Mouse (Mus musculus) kidney, postnatal 0 days (tissue): ENCODE measurements around the gene Psmd7. TPM values are rescaled to one million over a fixed set of nuclear protein-coding genes. Genes with fewer than 3 reads are reported as not detected.

Experiments
- ATAC-seq: fragments of 200-750 bp; cut with Nextera tagmentation; replicated peaks from 2 replicates; pipeline ENCODE4 v1.8.0; 2017; ENCODE audit warnings: low read depth, moderate number of reproducible peaks, moderate TSS enrichment, moderate library complexity; ENCODE audit not compliant: low FRiP score
- DNase-seq: peaks from one replicate; pipeline ENCODE4 v3.0.0-alpha.2; 2016; ENCODE audit warnings: low spot score
- H3K27ac ChIP-seq: fragments of 300-500 bp; sonication (generic); 2 replicates; pipeline ENCODE4 v1.5.1; 2014; ENCODE audit warnings: mild to moderate bottlenecking
- H3K27me3 ChIP-seq: fragments of 300-500 bp; sonication (generic); 2 replicates; pipeline ENCODE4 v1.6.1; 2014; ENCODE audit warnings: low read length, mixed read lengths; ENCODE audit not compliant: insufficient read depth
- H3K36me3 ChIP-seq: fragments of 300-500 bp; sonication (generic); 2 replicates; pipeline ENCODE4 v1.6.1; 2014; ENCODE audit warnings: low read length, mixed read lengths; ENCODE audit not compliant: insufficient read depth
- H3K4me1 ChIP-seq: fragments of 300-500 bp; sonication (generic); replicated peaks from 2 replicates; pipeline ENCODE4 v1.6.1; 2014; ENCODE audit warnings: antibody characterized with exemption, low read length, mixed read lengths; ENCODE audit not compliant: insufficient read depth
- H3K4me2 ChIP-seq: fragments of 300-500 bp; sonication (generic); 2 replicates; pipeline ENCODE4 v1.6.1; 2014; ENCODE audit warnings: mild to moderate bottlenecking, low read length, moderate library complexity, mixed read lengths
- H3K4me3 ChIP-seq: fragments of 300-500 bp; sonication (generic); replicated peaks from 2 replicates; pipeline ENCODE4 v1.5.1; 2014; ENCODE audit warnings: low read depth, low read length
- H3K9ac ChIP-seq: fragments of 300-500 bp; sonication (generic); 2 replicates; pipeline ENCODE4 v1.6.1; 2014; ENCODE audit warnings: low read depth, low read length
- H3K9me3 ChIP-seq: fragments of 300-500 bp; sonication (generic); replicated peaks from 2 replicates; pipeline ENCODE4 v1.6.1; 2016; ENCODE audit warnings: low read length, inconsistent platforms, mixed read lengths
- CTCF ChIP-seq: IDR thresholded peaks from 2 replicates; pipeline ENCODE4 v1.5.1; 2016; ENCODE audit warnings: antibody characterized with exemption, low read depth, mild to moderate bottlenecking, moderate library complexity
- WGBS: fragments of 180-500 bp; shearing (Covaris S2); extraction: QIAGEN DNeasy Blood & Tissue Kit; methylation state at CpG from one replicate; pipeline ENCODE4 v1.1.7; 2014; 5-methylcytosine and 5-hydroxymethylcytosine counted together
- polyA plus RNA-seq: library from polyadenylated mRNA; unstranded; fragments of >200 nt; fragmentation: Nextera tagmentation; extraction: Ambion mirVana; gene quantifications from 2 replicates; pipeline ENCODE4 v1.2.1, GENCODE M21; 2015

The Psmd7 gene
- polyA plus RNA-seq, 1 experiment from 2014 or later: 191 TPM

GRCm38 (mm10) chr8:107572497-107572896 is 15.8 kb downstream of the Psmd7 start:
- TF ChIP-seq CTCF: peak; percentile 80
- Histone ChIP-seq H3K4me3 (no peak overlapping the region), H3K27ac (no peak overlapping the region), H3K9me3 (no peaks in the 10 kb centered on the region), H3K4me2 (no peak overlapping the region), H3K4me1 (no peaks in the 10 kb centered on the region), H3K9ac (no peak overlapping the region), H3K36me3 (no peaks in the 10 kb centered on the region), H3K27me3 (no peaks in the 10 kb centered on the region)
- ATAC-seq (peak; percentile 41; the same call in 1 of the 2 replicates), DNase-seq (peak; percentile 68)
- 56% methylated on average over 4 of the region's 4 CpGs for WGBS

GRCm38 (mm10) chr8:107571486-107572135 is 16.7 kb downstream of the Psmd7 start:
- Histone ChIP-seq H3K9ac (no peak overlapping the region), H3K27ac (peak overlapping the region; percentile 28; the same call in 1 of the 2 replicates), H3K27me3 (no peaks in the 10 kb centered on the region), H3K4me2 (no peak overlapping the region), H3K36me3 (no peaks in the 10 kb centered on the region), H3K9me3 (no peaks in the 10 kb centered on the region), H3K4me3 (no peak overlapping the region), H3K4me1 (no peaks in the 10 kb centered on the region)
- DNase-seq (peak; percentile 30), ATAC-seq (peak; percentile 22; the same call in 1 of the 2 replicates)
- TF ChIP-seq CTCF: no peak
- WGBS: 46% methylated on average over 7 of the region's 7 CpGs

- H3K9me3 ChIP-seq: no peaks in the 10 kb centered on the region
- WGBS: 68% methylated on average over 2 of the region's 2 CpGs
Measured at GRCm38 (mm10) chr8:107571046-107571445, 17.2 kb downstream of the Psmd7 start.

GRCm38 (mm10) chr8:107562164-107562563 is 26.1 kb downstream of the Psmd7 start:
- Histone ChIP-seq H3K27ac (no peak overlapping the region), H3K9ac (no peak overlapping the region), H3K4me3 (no peak overlapping the region), H3K4me2 (no peak overlapping the region), H3K36me3 (no peaks in the 10 kb centered on the region), H3K4me1 (peaks cover 6% of the 10 kb centered on the region; the same call in 1 of the 2 replicates), H3K9me3 (no peaks in the 10 kb centered on the region), H3K27me3 (no peaks in the 10 kb centered on the region)
- ATAC-seq (no peak), DNase-seq (no peak)
- WGBS: 54% methylated on average over 9 of the region's 9 CpGs
- no peak for TF ChIP-seq CTCF

More at GRCm38 (mm10) chr8:107571046-107571445, 17.2 kb downstream of the Psmd7 start:
- Histone ChIP-seq H3K4me3 (no peak overlapping the region), H3K27me3 (no peaks in the 10 kb centered on the region), H3K27ac (no peak overlapping the region), H3K4me2 (no peak overlapping the region), H3K9ac (no peak overlapping the region), H3K36me3 (no peaks in the 10 kb centered on the region), H3K4me1 (no peaks in the 10 kb centered on the region)
- TF ChIP-seq CTCF: no peak
- ATAC-seq (no peak; the same call in 1 of the 2 replicates), DNase-seq (no peak)

- DNase-seq: peak; percentile 59
- no peak for TF ChIP-seq CTCF
- Histone ChIP-seq H3K4me2 (peak overlapping the region; percentile 14), H3K27ac (no peak overlapping the region), H3K4me3 (no peak overlapping the region), H3K9me3 (no peaks in the 10 kb centered on the region), H3K36me3 (no peaks in the 10 kb centered on the region), H3K4me1 (peaks cover 6% of the 10 kb centered on the region; the same call in 1 of the 2 replicates), H3K9ac (no peak overlapping the region), H3K27me3 (no peaks in the 10 kb centered on the region)
- ATAC-seq: no peak
- 25% methylated on average over 16 of the region's 16 CpGs for WGBS
Measured at GRCm38 (mm10) chr8:107560820-107561536, 27.3 kb downstream of the Psmd7 start.

GRCm38 (mm10) chr8:107556511-107556936 is 31.7 kb downstream of the Psmd7 start:
- Histone ChIP-seq H3K27me3 (no peaks in the 10 kb centered on the region), H3K27ac (no peak overlapping the region), H3K9me3 (no peaks in the 10 kb centered on the region), H3K4me2 (no peak overlapping the region), H3K4me3 (no peak overlapping the region), H3K9ac (no peak overlapping the region), H3K4me1 (peaks cover 6% of the 10 kb centered on the region; the same call in 1 of the 2 replicates), H3K36me3 (0 out of 2 replicates have a peak, but pooled peaks cover 5% of the 10 kb centered on the region)
- 21% methylated on average over 12 of the region's 12 CpGs for WGBS
- ATAC-seq (peak; percentile 74), DNase-seq (peak; percentile 86)
- no peak for TF ChIP-seq CTCF
